Mouse (Mus musculus) erythroblast, embryonic 14.5 days (primary cell): ENCODE measurements around the gene Iffo2. TPM values are rescaled to one million over a fixed set of nuclear protein-coding genes. Genes with fewer than 3 reads are reported as not detected.
"Not testable (repeated sequence)": the region's sequence is repeated elsewhere in the genome, so short reads cannot be mapped to it uniquely, and the experiment has no call there.

Experiments used
- H3K27me3 ChIP-seq: 2 replicates; pipeline ENCODE4 v1.6.1; 2012; ENCODE audit warnings: inconsistent platforms; ENCODE audit not compliant: control insufficient read depth
- H3K36me3 ChIP-seq: 2 replicates; pipeline ENCODE4 v1.6.1; 2012; ENCODE audit warnings: mild to moderate bottlenecking, inconsistent platforms; ENCODE audit not compliant: control insufficient read depth
- H3K4me1 ChIP-seq: 2 replicates; pipeline ENCODE4 v1.6.1; 2012; ENCODE audit warnings: inconsistent platforms; ENCODE audit not compliant: control insufficient read depth
- H3K4me3 ChIP-seq: replicated peaks from 2 replicates; pipeline ENCODE3; 2012; ENCODE audit warnings: moderate library complexity, mild to moderate bottlenecking, inconsistent platforms
- H3K9me3 ChIP-seq: 2 replicates; pipeline ENCODE4 v1.6.1; 2012; ENCODE audit warnings: low read length, inconsistent platforms, mixed read lengths; ENCODE audit not compliant: control insufficient read depth
- GATA1 ChIP-seq: IDR thresholded peaks from 2 replicates; pipeline ENCODE4 v1.6.1; 2012; ENCODE audit warnings: low read length, inconsistent platforms, mixed read lengths
- TAL1 ChIP-seq: IDR thresholded peaks from 3 replicates; pipeline ENCODE4 v1.6.1; 2012; ENCODE audit warnings: low read length, inconsistent platforms, mixed read lengths
- polyA plus RNA-seq: library from polyadenylated mRNA; stranded (reverse); fragments of >175 nt; gene quantifications from 2 replicates; pipeline ENCODE4 v1.2.3, GENCODE M21; 2012

Gene Iffo2
- 0.02 TPM in 1 of 2 replicates, not detected in the other for polyA plus RNA-seq

DNA sequence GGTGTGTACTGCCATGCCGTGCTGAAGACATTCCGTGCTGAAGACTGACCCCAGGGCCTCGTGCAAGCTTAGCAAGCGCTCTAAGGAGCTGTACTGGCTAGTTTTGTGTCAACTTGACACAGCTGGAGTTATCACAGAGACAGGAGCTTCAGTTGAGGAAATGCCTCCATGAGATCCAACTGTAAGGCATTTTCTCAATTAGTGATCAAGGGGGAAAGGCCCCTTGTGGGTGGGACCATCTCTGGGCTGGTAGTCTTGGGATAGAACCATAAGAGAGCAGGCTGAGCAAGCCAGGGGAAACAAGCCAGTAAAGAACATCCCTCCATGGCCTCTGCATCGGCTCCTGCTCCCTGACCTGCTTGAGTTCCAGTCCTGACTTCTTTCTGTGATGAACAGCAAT is at the start of gene Iffo2:
Gene Iffo2 (plus strand): TSS at position 301 of the 400 bp plus-strand sequence.
- not testable (repeated sequence) for H3K36me3 ChIP-seq, H3K4me1 ChIP-seq, H3K27me3 ChIP-seq, H3K9me3 ChIP-seq, H3K4me3 ChIP-seq

- Histone ChIP-seq H3K36me3 (peaks cover 100% of the 10 kb centered on the region), H3K27me3 (no peaks in the 10 kb centered on the region), H3K4me3 (no peak overlapping the region), H3K9me3 (no peaks in the 10 kb centered on the region), H3K4me1 (no peaks in the 10 kb centered on the region)
- TF ChIP-seq TAL1, result no peak
- TF ChIP-seq GATA1, result no peak
Observed at GRCm38 (mm10) chr4:139481400-139481799, 48.9 kb upstream of the Iffo2 start.

DNA sequence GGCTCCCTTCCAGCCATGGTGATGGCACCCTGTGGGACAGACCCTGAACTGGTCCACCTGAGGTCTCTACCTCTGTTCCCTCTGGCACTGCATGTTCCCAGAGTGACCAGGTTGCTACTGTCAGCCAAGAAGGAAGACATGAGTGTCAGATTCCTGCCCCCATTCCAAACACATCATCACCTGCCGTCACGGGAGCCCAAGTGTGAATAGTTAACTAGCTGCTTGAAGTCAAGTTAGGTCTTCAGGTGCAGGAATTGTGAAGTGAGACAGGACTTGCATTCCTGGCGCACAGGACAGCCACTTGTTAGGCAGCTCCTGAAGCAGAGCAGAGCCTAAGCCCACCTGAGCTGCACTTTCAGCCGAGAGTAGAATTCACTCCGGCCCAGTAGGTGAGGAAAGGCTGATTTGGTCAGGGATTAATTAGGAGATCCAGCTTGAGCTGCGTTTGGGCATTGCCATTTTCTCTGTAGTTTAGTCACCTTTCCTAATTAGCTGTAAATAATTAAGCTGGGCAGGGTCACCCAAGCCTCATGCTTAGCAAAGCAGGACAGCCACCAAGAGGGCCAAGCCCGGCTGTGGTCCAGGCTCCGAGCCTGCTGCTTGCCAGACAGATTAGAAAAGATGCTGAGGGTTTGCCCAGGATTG is 46.8 kb upstream of the Iffo2 start:
- TF ChIP-seq GATA1 (no peak), TAL1 (no peak)
- Histone ChIP-seq H3K27me3 (no peaks in the 10 kb centered on the region), H3K4me3 (no peak overlapping the region), H3K4me1 (no peaks in the 10 kb centered on the region), H3K9me3 (no peaks in the 10 kb centered on the region), H3K36me3 (peaks cover 100% of the 10 kb centered on the region)

DNA sequence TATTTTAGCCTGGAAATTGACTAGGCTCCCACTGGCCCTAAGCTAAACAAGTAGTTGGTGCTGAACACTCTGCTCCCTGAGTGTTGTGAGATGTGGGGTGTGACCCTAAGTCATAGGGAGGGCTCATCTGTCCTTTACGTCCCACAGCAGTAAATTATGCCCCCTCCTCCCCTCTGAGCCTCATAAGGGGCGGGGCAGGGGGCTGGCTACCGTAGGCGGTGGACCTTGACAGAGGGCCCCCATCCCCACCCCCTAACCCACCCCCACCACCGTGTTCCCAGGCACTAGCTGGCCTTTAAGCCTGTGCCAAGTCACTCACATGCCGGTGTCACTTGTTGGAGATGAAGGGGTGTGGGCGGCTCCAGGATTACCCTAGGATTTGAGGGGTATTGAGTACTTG is 45.9 kb upstream of the Iffo2 start:
- Histone ChIP-seq H3K4me3 (no peak overlapping the region), H3K36me3 (peaks cover 100% of the 10 kb centered on the region)
- TF ChIP-seq TAL1 (no peak), GATA1 (no peak)

DNA sequence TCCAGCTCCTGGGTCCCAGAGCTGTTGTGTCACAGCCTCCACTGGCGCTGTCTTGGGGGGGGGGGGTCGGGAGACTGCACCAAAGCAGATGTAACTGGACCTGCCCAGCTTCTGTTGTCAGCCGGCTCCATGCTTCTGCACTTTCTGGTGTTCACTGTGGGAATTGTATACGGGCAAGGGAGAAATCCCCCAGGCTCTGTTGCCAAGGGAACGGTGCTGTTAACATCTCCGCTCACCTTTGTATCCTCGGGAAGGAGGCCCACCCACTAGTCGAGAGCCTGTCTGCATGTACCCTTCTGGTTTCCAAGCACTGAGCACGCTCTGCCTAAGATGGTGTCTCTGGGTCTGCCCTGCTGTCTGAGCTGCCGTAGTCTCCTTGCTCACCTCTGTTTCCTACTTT is 43.3 kb upstream of the Iffo2 start:
- Histone ChIP-seq H3K27me3 (no peaks in the 10 kb centered on the region), H3K4me3 (no peak overlapping the region), H3K4me1 (no peaks in the 10 kb centered on the region), H3K36me3 (peaks cover 99% of the 10 kb centered on the region), H3K9me3 (no peaks in the 10 kb centered on the region)
- TF ChIP-seq TAL1, result no peak
- no peak for TF ChIP-seq GATA1

More for the DNA sequence above, 45.9 kb upstream of the Iffo2 start:
- H3K9me3 ChIP-seq, result no peaks in the 10 kb centered on the region
- no peaks in the 10 kb centered on the region for H3K27me3 ChIP-seq
- no peaks in the 10 kb centered on the region for H3K4me1 ChIP-seq

- no peak for TF ChIP-seq TAL1
- no peak for TF ChIP-seq GATA1
- Histone ChIP-seq H3K9me3 (no peaks in the 10 kb centered on the region), H3K4me3 (no peak overlapping the region), H3K27me3 (no peaks in the 10 kb centered on the region), H3K4me1 (no peaks in the 10 kb centered on the region), H3K36me3 (peaks cover 90% of the 10 kb centered on the region)
Observed at GRCm38 (mm10) chr4:139488325-139488724, 42.0 kb upstream of the Iffo2 start.

- Histone ChIP-seq H3K9me3 (no peaks in the 10 kb centered on the region), H3K36me3 (peaks cover 74% of the 10 kb centered on the region), H3K4me3 (no peak overlapping the region), H3K27me3 (no peaks in the 10 kb centered on the region), H3K4me1 (no peaks in the 10 kb centered on the region)
- TF ChIP-seq GATA1 (no peak), TAL1 (no peak)
Observed at GRCm38 (mm10) chr4:139489946-139490345, 40.4 kb upstream of the Iffo2 start.

GRCm38 (mm10) chr4:139490413-139491055 is 39.8 kb upstream of the Iffo2 start:
- no peaks in the 10 kb centered on the region for H3K27me3 ChIP-seq
- no peaks in the 10 kb centered on the region for H3K9me3 ChIP-seq
- TF ChIP-seq TAL1 (no peak), GATA1 (no peak)
- H3K4me1 ChIP-seq, result no peaks in the 10 kb centered on the region
- peaks cover 68% of the 10 kb centered on the region for H3K36me3 ChIP-seq
- H3K4me3 ChIP-seq, result no peak overlapping the region

DNA sequence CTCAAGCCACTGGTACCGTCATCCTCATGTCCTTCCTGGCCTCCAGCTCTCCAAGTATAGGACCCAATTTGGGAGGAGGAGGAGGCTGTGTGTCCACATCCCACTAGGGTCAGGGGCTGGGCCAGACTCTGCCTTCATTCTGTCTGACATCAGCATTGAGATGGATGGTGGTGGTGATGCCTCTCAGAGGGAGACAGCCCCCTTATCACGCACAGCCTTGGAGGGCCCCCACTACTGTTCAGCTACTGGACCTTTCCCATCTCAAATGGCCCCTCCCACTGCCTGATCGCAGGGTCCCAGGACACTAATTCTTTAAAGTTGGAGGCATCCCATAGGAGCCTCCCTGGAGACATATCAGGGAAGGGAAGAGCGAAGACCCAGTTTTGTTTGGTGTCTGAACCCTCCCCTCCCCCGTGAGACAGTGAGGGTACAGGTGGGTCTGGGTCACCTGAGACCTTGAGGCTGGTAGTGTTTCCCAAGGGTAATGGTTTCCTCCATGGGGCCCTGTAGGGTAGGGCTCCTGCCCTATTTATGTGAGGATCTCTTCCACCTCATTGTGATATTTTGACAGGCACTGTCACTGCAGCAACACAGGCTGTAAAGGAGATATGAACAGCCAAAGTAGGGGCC is 38.7 kb upstream of the Iffo2 start:
- Histone ChIP-seq H3K27me3 (no peaks in the 10 kb centered on the region), H3K9me3 (no peaks in the 10 kb centered on the region), H3K36me3 (peaks cover 57% of the 10 kb centered on the region), H3K4me1 (no peaks in the 10 kb centered on the region; the same call in 1 of the 2 replicates), H3K4me3 (no peak overlapping the region)
- no peak for TF ChIP-seq TAL1
- no peak for TF ChIP-seq GATA1
